Mouse (Mus musculus) liver, adult (tissue): Measurements from ENCODE around the gene Brinp3.

Experiments
- GATA4 ChIP-seq: IDR thresholded peaks from 2 replicates; pipeline ENCODE4 v1.6.1; 2014; ENCODE audit warnings: mild to moderate bottlenecking, low read length; ENCODE audit not compliant: insufficient replicate concordance

Gene Brinp3

DNA sequence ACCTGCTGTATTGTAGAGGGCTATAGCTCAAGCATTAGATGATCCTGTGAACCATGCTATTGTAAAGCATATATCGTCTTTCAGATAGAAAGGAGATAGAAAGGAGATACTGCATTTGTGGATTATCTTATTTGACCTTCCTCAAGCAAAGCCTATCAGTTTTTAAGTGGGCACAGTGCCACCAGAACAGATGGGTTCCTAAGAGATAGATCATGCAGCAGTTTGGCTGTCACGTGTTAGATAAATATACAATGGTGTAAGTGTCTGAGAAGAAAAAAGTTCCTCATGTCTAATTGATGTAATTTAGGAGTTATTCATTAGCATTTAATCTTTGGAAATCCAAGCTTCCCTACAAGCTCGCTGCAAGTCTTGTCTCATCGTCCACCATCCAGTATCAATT lies 206.2 kb downstream of the Brinp3 start:
- TF ChIP-seq GATA4, result no peak

DNA sequence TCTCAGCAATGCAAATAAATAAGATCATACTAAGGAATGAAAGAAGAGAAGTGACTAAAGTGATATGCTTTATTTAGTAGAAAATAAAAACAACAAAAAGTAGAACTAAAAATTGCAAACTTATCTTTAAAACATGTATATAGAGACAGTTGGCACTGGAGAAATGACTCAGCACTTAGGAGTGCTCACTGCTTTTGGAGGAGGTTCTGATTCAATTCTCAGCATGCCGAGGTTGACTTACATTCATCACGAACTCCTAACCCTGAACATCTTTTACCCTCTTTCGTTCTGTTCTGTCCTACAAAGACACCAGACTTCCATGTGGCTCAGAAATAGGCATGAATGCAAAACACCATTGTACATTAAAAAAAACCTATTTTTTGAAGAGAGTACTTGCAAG lies 225.0 kb downstream of the Brinp3 start:
- TF ChIP-seq GATA4, result no peak

GRCm38 (mm10) chr1:146751066-146751465 lies 256.5 kb downstream of the Brinp3 start:
- TF ChIP-seq GATA4, result no peak

DNA sequence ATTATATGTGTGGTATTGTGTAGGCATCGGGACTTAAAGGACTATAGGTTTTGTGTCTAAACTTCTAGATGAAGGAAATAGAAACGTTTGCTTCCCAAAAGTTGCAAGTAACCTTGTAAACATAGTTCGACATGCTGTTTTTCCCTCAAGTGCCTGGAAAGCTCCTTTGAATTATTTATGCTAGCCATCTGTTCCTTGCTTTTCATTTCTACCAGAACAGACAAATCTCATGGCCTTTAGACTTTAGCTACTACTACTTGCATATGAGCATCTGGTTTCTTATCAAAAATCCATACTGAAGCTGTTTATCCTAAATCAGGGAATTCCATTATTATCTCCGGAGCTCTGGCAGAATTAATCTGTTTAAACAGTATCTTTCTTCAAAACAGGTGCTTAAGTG lies 288.7 kb downstream of the Brinp3 start:
- TF ChIP-seq GATA4, result no peak

DNA sequence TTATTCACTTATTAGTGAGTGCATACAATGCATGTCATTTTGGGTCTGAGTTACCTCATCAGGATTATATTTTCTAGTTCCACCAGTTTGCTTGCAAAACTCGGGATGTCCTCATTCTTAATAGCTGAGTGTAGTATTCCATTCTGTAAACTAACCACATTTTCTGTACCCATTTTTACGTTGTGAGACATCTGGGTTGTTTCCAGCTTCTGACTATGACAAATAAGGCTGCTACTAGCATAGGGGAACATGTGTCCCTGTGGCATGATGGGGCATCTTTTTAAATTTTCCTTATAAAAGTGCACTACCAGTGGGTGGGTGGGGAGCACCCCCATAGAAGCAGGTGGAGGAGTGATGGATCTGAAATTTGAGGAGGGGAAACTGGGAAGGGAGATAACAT lies 292.7 kb downstream of the Brinp3 start:
- TF ChIP-seq GATA4, result no peak

DNA sequence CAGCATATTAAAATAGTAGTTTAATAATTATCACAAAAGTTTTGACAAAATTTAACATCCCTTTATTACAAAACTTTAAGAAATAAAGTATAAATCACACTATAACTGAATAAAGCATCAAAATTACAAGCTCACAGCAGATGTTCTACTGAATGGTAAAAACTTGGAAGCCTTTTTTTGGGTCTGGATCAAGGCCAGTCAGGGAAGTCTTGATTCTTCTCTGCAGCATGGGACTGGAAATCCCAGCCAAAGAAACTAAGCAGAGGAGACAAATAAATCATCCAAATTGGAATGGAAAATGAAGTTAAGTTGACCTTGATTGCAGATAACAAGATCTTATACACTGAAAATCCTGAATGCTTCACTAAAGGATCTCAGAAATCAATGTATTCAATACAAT lies 298.3 kb downstream of the Brinp3 start:
- TF ChIP-seq GATA4, result no peak

GRCm38 (mm10) chr1:146799986-146800553 lies 305.5 kb downstream of the Brinp3 start:
- no peak for TF ChIP-seq GATA4

- TF ChIP-seq GATA4, result no peak
Observed at GRCm38 (mm10) chr1:146801821-146802220, 307.3 kb downstream of the Brinp3 start.

DNA sequence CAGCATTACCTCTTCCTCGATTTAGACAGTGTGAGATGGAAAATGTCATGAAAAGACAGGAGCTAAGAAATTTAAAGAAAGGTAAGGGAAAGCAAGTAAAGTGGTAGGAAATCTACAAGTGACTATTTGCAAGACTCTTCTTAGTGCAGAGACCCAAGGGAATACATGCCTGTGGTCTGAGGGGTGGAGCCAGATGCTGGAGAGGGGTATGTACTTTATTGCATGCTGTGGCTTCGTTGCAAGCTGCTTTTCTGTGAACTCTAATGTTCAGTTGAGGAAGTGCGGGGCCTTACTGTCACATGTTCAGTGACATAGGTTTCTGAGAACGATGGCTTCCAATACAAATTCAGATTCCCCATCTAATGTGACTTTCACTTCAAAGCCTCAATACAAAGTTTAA lies 313.2 kb downstream of the Brinp3 start:
- TF ChIP-seq GATA4, result no peak

DNA sequence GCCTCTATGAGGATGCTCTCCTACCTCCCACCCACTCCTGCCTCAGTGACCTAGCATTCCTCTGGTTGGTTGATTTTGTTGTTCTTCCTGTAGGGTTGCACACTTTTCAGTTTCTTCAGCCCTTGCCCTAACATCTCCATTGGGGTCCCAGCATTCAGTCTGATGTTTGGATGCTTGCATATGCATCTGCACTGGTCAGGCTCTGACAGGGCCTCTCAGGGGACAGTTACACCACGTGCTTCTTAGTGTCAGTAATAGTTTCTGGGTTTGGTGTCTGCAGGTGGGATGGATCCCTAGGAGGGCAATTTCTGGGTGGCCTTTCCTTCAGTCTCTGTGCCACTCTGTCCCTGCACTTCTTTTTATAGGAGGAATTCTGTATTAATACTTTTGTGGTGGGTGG lies 339.3 kb downstream of the Brinp3 start:
- TF ChIP-seq GATA4, result no peak

DNA sequence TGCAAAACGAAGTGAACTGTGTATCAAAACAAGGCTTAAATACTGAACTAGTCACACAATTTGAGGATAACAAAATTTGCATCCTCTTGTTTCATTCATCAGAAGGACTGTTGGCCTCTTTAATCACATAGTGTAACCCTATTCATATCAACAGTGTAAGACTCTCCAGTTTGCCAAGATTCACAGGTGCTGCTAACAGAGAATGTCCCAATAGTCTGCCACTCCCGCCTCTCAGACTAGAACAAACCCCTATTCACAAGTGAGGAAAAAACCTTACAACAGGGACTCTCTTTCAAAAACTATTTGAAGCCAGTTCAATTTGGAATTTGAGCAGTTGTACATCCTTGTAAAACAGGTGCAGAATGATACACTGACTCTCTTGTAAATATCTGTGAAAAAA lies 349.5 kb downstream of the Brinp3 start:
- no peak for TF ChIP-seq GATA4

DNA sequence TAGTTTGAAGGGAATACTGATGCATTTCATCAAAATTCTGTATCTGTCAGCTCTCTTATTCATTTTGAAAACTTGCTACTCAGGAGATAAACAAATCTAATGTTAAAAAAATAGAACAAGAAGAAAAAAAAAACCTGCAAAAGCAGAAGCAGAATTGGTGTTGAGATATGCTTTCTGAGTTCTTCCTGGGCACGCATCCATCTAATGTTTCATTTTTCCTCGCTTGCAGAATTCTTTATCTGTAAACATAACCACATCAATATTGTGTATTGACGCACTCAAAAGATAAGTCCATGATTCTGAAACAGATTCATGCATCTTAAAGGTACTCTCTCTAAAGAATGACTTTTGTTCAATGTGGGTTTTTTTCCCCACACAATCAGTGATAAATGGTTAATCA lies 354.3 kb downstream of the Brinp3 start:
- TF ChIP-seq GATA4, result no peak

- TF ChIP-seq GATA4, result no peak
Observed at GRCm38 (mm10) chr1:146850147-146850546, 355.6 kb downstream of the Brinp3 start.

DNA sequence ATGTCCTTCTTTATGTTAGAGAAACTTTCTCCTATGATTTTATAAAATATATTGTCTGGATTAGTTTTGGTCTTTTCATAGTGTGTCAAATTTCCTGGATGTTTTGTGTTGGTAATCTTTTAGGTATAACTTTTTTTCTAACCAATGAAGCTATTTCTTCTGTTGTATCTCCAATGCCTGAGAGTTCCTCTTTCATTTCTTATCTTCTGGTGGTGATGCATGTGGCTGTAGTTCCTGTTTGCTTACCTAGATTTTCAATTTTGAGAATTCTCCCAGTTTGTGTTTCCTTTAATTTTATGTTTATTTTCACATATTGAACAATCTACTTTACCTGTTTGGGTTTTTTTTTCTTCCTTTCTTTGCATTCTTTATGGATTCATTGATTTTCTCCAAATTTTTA lies 404.1 kb downstream of the Brinp3 start:
- no peak for TF ChIP-seq GATA4

- no peak for TF ChIP-seq GATA4
Observed at GRCm38 (mm10) chr1:146901691-146902090, 407.1 kb downstream of the Brinp3 start.

DNA sequence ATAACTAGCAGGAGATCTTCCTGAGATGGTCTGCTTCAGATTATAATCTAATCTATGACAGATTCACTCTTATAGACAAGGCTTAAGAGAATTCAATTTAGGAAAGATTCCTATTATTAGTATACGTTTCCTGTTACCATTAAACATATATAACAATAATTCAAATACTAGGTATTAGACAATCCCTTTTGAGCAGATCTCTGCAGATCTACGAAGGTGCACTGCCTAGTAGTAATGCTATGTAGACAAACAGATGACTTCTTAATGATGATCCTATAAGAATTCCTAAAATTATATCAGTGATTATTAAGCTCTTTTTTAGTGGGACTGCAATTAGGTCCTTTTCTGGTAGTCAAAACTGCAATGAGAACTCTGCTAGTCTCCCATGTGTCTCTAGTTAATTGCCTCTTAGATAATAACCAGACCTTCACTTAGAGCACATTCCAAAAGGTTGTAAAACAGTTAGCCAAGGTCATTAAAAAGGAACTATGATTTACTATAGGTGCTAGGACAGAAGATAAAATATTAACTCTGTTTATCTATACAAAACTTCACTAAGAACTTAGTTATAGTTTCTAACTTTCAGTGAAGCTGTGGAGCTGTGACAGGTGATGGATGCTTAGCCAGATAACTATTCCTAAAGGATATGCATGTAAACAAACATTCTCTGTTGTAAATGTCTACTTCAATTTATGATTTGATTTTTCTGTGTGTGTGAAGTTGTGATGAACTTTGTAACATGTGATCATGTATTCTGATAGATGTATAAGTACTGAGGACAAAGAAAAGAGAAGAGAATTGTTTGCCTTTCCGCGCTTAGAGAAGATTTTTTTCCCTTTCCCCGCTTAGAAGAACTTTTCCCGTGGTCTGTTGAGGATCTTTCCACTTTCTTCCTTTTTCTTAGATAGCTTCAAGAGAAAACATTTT lies 445.2 kb downstream of the Brinp3 start:
- no peak for TF ChIP-seq GATA4
